In the genomic region with DNA sequence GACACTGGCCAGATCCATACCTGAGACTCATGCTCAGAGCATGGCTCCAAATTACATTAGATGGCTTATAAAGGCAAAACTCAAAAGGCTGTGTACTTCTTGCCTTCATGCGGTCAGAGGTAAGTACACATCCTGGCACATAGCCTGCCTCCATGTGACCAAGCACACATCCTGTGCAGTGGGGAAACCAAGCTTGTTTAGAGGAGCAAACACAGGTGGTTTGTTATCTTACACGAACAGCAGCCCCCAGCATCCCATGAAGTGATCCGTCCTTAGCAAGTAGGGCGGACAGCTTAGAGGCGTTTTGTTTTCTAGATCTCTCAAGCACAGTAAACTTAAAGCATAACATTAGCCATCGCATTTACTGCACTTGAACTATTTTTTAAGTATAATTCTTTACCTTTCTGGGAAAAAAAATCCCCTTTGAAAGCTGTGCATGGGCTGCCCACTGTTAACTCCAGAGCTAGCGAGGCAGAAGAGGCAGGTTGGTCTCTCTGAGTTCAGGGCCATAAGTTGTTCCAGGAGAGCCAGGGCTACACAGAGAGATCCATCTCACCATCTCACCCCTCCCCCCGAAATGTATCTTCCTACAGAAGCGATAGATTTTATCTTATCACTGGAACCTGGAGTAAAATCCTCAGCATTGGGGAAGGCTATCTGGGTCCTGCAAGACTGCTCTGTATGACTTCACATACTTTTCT, we compare ENCODE assay signal across 16 mouse cellular contexts. TPM values are rescaled to one million over a fixed set of nuclear protein-coding genes. Genes with fewer than 3 reads are reported as not detected.
DNase-seq lines count a peak whose midpoint lies in the region; ATAC-seq lines count a peak whose summit lies in the region.
"Had no signal": no experiment of that assay in that cellular context is flagged by ENCODE, and none has a peak within 500 bp of the region (broad histone marks: within the 10 kb centered on the region; RNA-seq: fewer than 3 reads in every experiment).

No protein-coding gene starts in this region.

- WGBS in midbrain, embryonic 11.5 days: 89% methylated on average over 9 of the region's 9 CpGs
- 93% methylated on average over 9 of the region's 9 CpGs for WGBS in midbrain, embryonic 16.5 days
- 95% methylated on average over 9 of the region's 9 CpGs for WGBS in midbrain, embryonic 14.5 days

- no peak overlapping the region for H3K4me2 ChIP-seq in midbrain, embryonic 11.5 days
- no peak overlapping the region for H3K4me2 ChIP-seq in midbrain, embryonic 16.5 days (ENCODE audit: low read length)
- H3K4me2 ChIP-seq in midbrain, embryonic 14.5 days (ENCODE audit: low read length): no peak overlapping the region
- H3K4me2 ChIP-seq: neural tube, embryonic 12.5 days; stomach, embryonic 15.5 days had no signal

- peaks cover 9% of the 10 kb centered on the region for H3K36me3 ChIP-seq in midbrain, embryonic 11.5 days (ENCODE audit: control insufficient read depth, insufficient read depth, low read length)
- H3K36me3 ChIP-seq in midbrain, embryonic 16.5 days (ENCODE audit: control insufficient read depth, insufficient read depth, low read length): peaks cover 5% of the 10 kb centered on the region; the same call in 1 of the 2 replicates
- H3K36me3 ChIP-seq in midbrain, embryonic 14.5 days (ENCODE audit: control insufficient read depth, insufficient read depth, low read length): peaks cover 61% of the 10 kb centered on the region

- H3K27me3 ChIP-seq in midbrain, embryonic 11.5 days (ENCODE audit: control insufficient read depth, insufficient read depth, low read length): no peaks in the 10 kb centered on the region
- H3K27me3 ChIP-seq in midbrain, embryonic 16.5 days (ENCODE audit: control insufficient read depth, insufficient read depth, low read depth, low read length): no peaks in the 10 kb centered on the region
- no peaks in the 10 kb centered on the region for H3K27me3 ChIP-seq in midbrain, embryonic 14.5 days (ENCODE audit: control insufficient read depth, insufficient read depth, low read length)
- H3K27me3 ChIP-seq: megakaryocyte, embryonic 14.5 days; neural tube, embryonic 12.5 days; stomach, embryonic 15.5 days had no signal

- H3K9me3 ChIP-seq in midbrain, embryonic 11.5 days (ENCODE audit: control insufficient read depth, low read length): no peaks in the 10 kb centered on the region
- no peaks in the 10 kb centered on the region for H3K9me3 ChIP-seq in midbrain, embryonic 16.5 days (replicated peaks; ENCODE audit: control insufficient read depth, low read length, poor library complexity, severe bottlenecking)
- no peaks in the 10 kb centered on the region for H3K9me3 ChIP-seq in midbrain, embryonic 14.5 days (ENCODE audit: control insufficient read depth, low read length)
- H3K9me3 ChIP-seq: embryonic facial prominence, embryonic 10.5 days; megakaryocyte, embryonic 14.5 days; neural tube, embryonic 12.5 days; stomach, embryonic 15.5 days had no signal

- no peak for ATAC-seq in midbrain, embryonic 11.5 days (ENCODE audit: low FRiP score)
- ATAC-seq in midbrain, embryonic 16.5 days: no peak
- peak; percentile 91 for ATAC-seq in megakaryocyte-erythroid progenitor cell, adult 5-6 weeks (replicated peaks; ENCODE audit: low FRiP score, low TSS enrichment, poor library complexity, severe bottlenecking)
- ATAC-seq in midbrain, embryonic 14.5 days (ENCODE audit: low FRiP score, low TSS enrichment): no peak
- ATAC-seq: hindbrain, postnatal 0 days had no signal

- peak; percentile 82 for DNase-seq in midbrain, embryonic 11.5 days (ENCODE audit: low spot score, missing footprints)
- peak; percentile 20 for DNase-seq in induced T-regulatory cell, adult 2 months (ENCODE audit: low read depth)
- DNase-seq in thymus, postnatal 36 days: peak; percentile 58 to 79
- no peak for DNase-seq in midbrain, embryonic 14.5 days
- no peak for DNase-seq in left cerebral cortex, adult 11 months (ENCODE audit: low spot score)
- no peak for DNase-seq in frontal cortex, postnatal 14 days (ENCODE audit: low spot score in 2 of 2)
- DNase-seq: adrenal gland, adult 8-10 months; cerebellum, adult 11 months; kidney, postnatal 10 days had no signal

- H3K27ac ChIP-seq in midbrain, embryonic 11.5 days (ENCODE audit: low read depth, low read length): no peak overlapping the region
- H3K27ac ChIP-seq in midbrain, embryonic 16.5 days (ENCODE audit: low read length): no peak overlapping the region
- no peak overlapping the region for H3K27ac ChIP-seq in midbrain, embryonic 14.5 days (replicated peaks; ENCODE audit: low read depth, low read length)
- H3K27ac ChIP-seq: embryonic facial prominence, embryonic 10.5 days; hindbrain, postnatal 0 days; neural tube, embryonic 12.5 days; stomach, embryonic 15.5 days had no signal

- H3K4me3 ChIP-seq in midbrain, embryonic 11.5 days (ENCODE audit: low read depth, low read length): no peak overlapping the region
- no peak overlapping the region for H3K4me3 ChIP-seq in midbrain, embryonic 16.5 days (ENCODE audit: low read depth, low read length)
- no peak overlapping the region for H3K4me3 ChIP-seq in midbrain, embryonic 14.5 days (replicated peaks; ENCODE audit: low read depth, low read length)
- H3K4me3 ChIP-seq: embryonic facial prominence, embryonic 10.5 days; megakaryocyte, embryonic 14.5 days; neural tube, embryonic 12.5 days; stomach, embryonic 15.5 days had no signal

- H3K4me1 ChIP-seq in midbrain, embryonic 11.5 days (ENCODE audit: control insufficient read depth, insufficient read depth, low read length): no peaks in the 10 kb centered on the region
- no peaks in the 10 kb centered on the region for H3K4me1 ChIP-seq in midbrain, embryonic 16.5 days (ENCODE audit: control insufficient read depth, insufficient read depth, low read length)
- no peaks in the 10 kb centered on the region for H3K4me1 ChIP-seq in midbrain, embryonic 14.5 days (ENCODE audit: control insufficient read depth, insufficient read depth, low read length)
- H3K4me1 ChIP-seq: embryonic facial prominence, embryonic 10.5 days; neural tube, embryonic 12.5 days; stomach, embryonic 15.5 days had no signal

- no peak overlapping the region for H3K9ac ChIP-seq in midbrain, embryonic 11.5 days (ENCODE audit: low read length)
- H3K9ac ChIP-seq in midbrain, embryonic 16.5 days (ENCODE audit: low read depth, low read length): no peak overlapping the region
- H3K9ac ChIP-seq in midbrain, embryonic 14.5 days (replicated peaks; ENCODE audit: low read length): no peak overlapping the region
- H3K9ac ChIP-seq: neural tube, embryonic 12.5 days; stomach, embryonic 15.5 days had no signal

RNA-seq across cellular contexts. Expression of a gene that starts 32.1 kb away (rescaled TPM):
- 40.1 and 43.1 TPM in 2 replicates for polyA plus RNA-seq in midbrain, embryonic 11.5 days (2014; fragmentation: Nextera tagmentation; extraction: Ambion mirVana)
- polyA plus RNA-seq in midbrain, embryonic 16.5 days (2015; fragmentation: Nextera tagmentation; extraction: Ambion mirVana): 14.2 and 19.0 TPM in 2 replicates
- total RNA-seq in megakaryocyte-erythroid progenitor cell, adult 5-6 weeks (2014; fragmentation: Nextera tagmentation): 38.8 and 42.9 TPM in 2 replicates
- total RNA-seq in megakaryocyte-erythroid progenitor cell, adult 5-6 weeks (2017): 21.0 and 22.4 TPM in 2 replicates
- polyA plus RNA-seq in midbrain, embryonic 14.5 days (2014; fragmentation: Nextera tagmentation; extraction: Ambion mirVana): 26.1 and 32.6 TPM in 2 replicates

Comparison
In these comparisons a context has a peak if more than half of its experiments do, and no peak if none do; other contexts are left out.
1. DNase-seq: peak in midbrain, embryonic 11.5 days (single experiment), induced T-regulatory cell, adult 2 months (single experiment) and thymus, postnatal 36 days (2 of 2); none in midbrain, embryonic 14.5 days (single experiment), left cerebral cortex, adult 11 months (single experiment) and frontal cortex, postnatal 14 days (0 of 2).